Mouse (Mus musculus) CH12.LX (cell line): ENCODE data around the gene Hdhd3. TPM values are rescaled to one million over a fixed set of nuclear protein-coding genes. Genes with fewer than 3 reads are reported as not detected.

ENCODE experiments used
- DNase-seq: peaks from one replicate; pipeline ENCODE4 v3.0.0-alpha.2; 2013; ENCODE audit errors: extremely low read depth
- H3K27ac ChIP-seq: 2 replicates; pipeline ENCODE4 v1.5.1; 2012; ENCODE audit warnings: low read depth, mild to moderate bottlenecking, control low read depth, moderate library complexity; ENCODE audit not compliant: insufficient read depth
- H3K27me3 ChIP-seq: replicated peaks from 2 replicates; pipeline ENCODE3; 2012; ENCODE audit warnings: inconsistent platforms
- H3K36me3 ChIP-seq, 2 experiments: replicated peaks in 1 of 2; 2 replicates each; pipeline versions ENCODE3 to v1.6.1; 2012; ENCODE audit warnings: inconsistent platforms in 1 of 2, low read length in 1 of 2, mild to moderate bottlenecking in 1 of 2, mixed read lengths in 1 of 2, moderate library complexity in 1 of 2; ENCODE audit not compliant: control insufficient read depth in 1 of 2, insufficient read depth in 1 of 2
- H3K4me1 ChIP-seq, 2 experiments: 2 replicates each; pipeline ENCODE4 v1.6.1; 2012; ENCODE audit warnings: inconsistent platforms in 1 of 2, moderate library complexity in 1 of 2; ENCODE audit not compliant: insufficient read depth in 2 of 2, control insufficient read depth in 1 of 2
- H3K4me2 ChIP-seq: 2 replicates; pipeline ENCODE4 v1.6.1; 2012; ENCODE audit warnings: low read depth, mild to moderate bottlenecking, control low read depth; ENCODE audit not compliant: poor library complexity, insufficient read depth, severe bottlenecking
- H3K4me3 ChIP-seq, 3 experiments: fragments of 150-350 bp in 1 of 3; sonication (generic) in 1 of 3; replicated peaks in 1 of 3; 2 replicates each; pipeline versions ENCODE3 to v1.5.1; 2011 to 2012; ENCODE audit warnings: low read depth in 2 of 3, low read length in 2 of 3, mild to moderate bottlenecking in 2 of 3, moderate library complexity in 2 of 3, control low read depth in 1 of 3, improper control_type of control experiment in 1 of 3, inconsistent platforms in 1 of 3, mixed read lengths in 1 of 3; ENCODE audit not compliant: poor library complexity in 1 of 3
- H3K79me2 ChIP-seq: replicated peaks from 2 replicates; pipeline ENCODE4 v1.6.1; 2012; ENCODE audit warnings: mild to moderate bottlenecking, moderate library complexity; ENCODE audit not compliant: control insufficient read depth, poor library complexity, insufficient read depth, severe bottlenecking; ENCODE audit errors: extremely low read depth
- H3K9ac ChIP-seq: 2 replicates; pipeline ENCODE4 v1.6.1; 2012; ENCODE audit warnings: low read depth, mild to moderate bottlenecking, control low read depth, moderate library complexity; ENCODE audit not compliant: insufficient read depth
- H3K9me3 ChIP-seq: replicated peaks from 2 replicates; pipeline ENCODE3; 2012; ENCODE audit warnings: low read length, inconsistent platforms, mixed read lengths
- CHD2 ChIP-seq: IDR thresholded peaks from 2 replicates; pipeline ENCODE4 v1.6.1; 2011; ENCODE audit warnings: low read length, improper control_type of control experiment
- CTCF ChIP-seq, 2 experiments: IDR thresholded peaks in 1 of 2; conservative IDR thresholded peaks in 1 of 2; 2 replicates each; pipeline ENCODE4 v1.5.1; 2011 to 2012; ENCODE audit warnings: low read depth in 2 of 2, low read length in 2 of 2, improper control_type of control experiment in 1 of 2, inconsistent platforms in 1 of 2, mild to moderate bottlenecking in 1 of 2, moderate library complexity in 1 of 2
- ETS1 ChIP-seq: conservative IDR thresholded peaks from 2 replicates; pipeline ENCODE4 v1.6.1; 2012; ENCODE audit warnings: low read depth, mild to moderate bottlenecking, inconsistent platforms, low read length, improper control_type of control experiment, moderate library complexity
- GABPA ChIP-seq: IDR thresholded peaks from 2 replicates; pipeline ENCODE4 v1.6.1; 2012; ENCODE audit warnings: low read depth, low read length, improper control_type of control experiment, inconsistent platforms; ENCODE audit not compliant: insufficient replicate concordance
- IRF4 ChIP-seq: IDR thresholded peaks from 2 replicates; pipeline ENCODE4 v1.6.1; 2014; ENCODE audit warnings: low read depth, mild to moderate bottlenecking, inconsistent platforms, low read length, improper control_type of control experiment
- JUND ChIP-seq: conservative IDR thresholded peaks from 2 replicates; pipeline ENCODE4 v1.6.1; 2011; ENCODE audit warnings: low read depth, low read length, improper control_type of control experiment
- KAT2A ChIP-seq: IDR thresholded peaks from 2 replicates; pipeline ENCODE4 v1.6.1; 2012; ENCODE audit warnings: low read length, improper control_type of control experiment, inconsistent platforms; ENCODE audit not compliant: insufficient replicate concordance
- MAFK ChIP-seq: IDR thresholded peaks from 2 replicates; pipeline ENCODE4 v1.6.1; 2011; ENCODE audit warnings: low read length, improper control_type of control experiment; ENCODE audit not compliant: insufficient replicate concordance
- MAX ChIP-seq: IDR thresholded peaks from 2 replicates; pipeline ENCODE4 v1.6.1; 2011; ENCODE audit warnings: low read length, improper control_type of control experiment
- MAZ ChIP-seq: IDR thresholded peaks from 2 replicates; pipeline ENCODE4 v1.6.1; 2012; ENCODE audit warnings: low read depth, mild to moderate bottlenecking, inconsistent platforms, low read length, improper control_type of control experiment, moderate library complexity
- MYC ChIP-seq: IDR thresholded peaks from 2 replicates; pipeline ENCODE4 v1.6.1; 2011; ENCODE audit warnings: low read depth, mild to moderate bottlenecking, improper control_type of control experiment, low read length
- NRF1 ChIP-seq: IDR thresholded peaks from 2 replicates; pipeline ENCODE4 v1.6.1; 2014; ENCODE audit warnings: low read depth, mild to moderate bottlenecking, inconsistent platforms, low read length, improper control_type of control experiment, moderate library complexity
- RAD21 ChIP-seq: IDR thresholded peaks from 2 replicates; pipeline ENCODE4 v1.6.1; 2011; ENCODE audit warnings: low read depth, mild to moderate bottlenecking, low read length, improper control_type of control experiment, moderate library complexity
- RCOR1 ChIP-seq: conservative IDR thresholded peaks from 2 replicates; pipeline ENCODE4 v1.6.1; 2012; ENCODE audit warnings: low read depth, mild to moderate bottlenecking, inconsistent platforms, low read length, improper control_type of control experiment
- SMC3 ChIP-seq: IDR thresholded peaks from 2 replicates; pipeline ENCODE4 v1.6.1; 2011; ENCODE audit warnings: low read depth, low read length, improper control_type of control experiment
- TBP ChIP-seq: conservative IDR thresholded peaks from 2 replicates; pipeline ENCODE4 v1.6.1; 2011; ENCODE audit warnings: low read depth, low read length, improper control_type of control experiment
- UBTF ChIP-seq: IDR thresholded peaks from 2 replicates; pipeline ENCODE4 v1.6.1; 2012; ENCODE audit warnings: low read depth, mild to moderate bottlenecking, inconsistent platforms, low read length, improper control_type of control experiment, moderate library complexity
- USF1 ChIP-seq: IDR thresholded peaks from 2 replicates; pipeline ENCODE4 v1.6.1; 2014; ENCODE audit warnings: low read depth, mild to moderate bottlenecking, inconsistent platforms, low read length, improper control_type of control experiment
- ZMIZ1 ChIP-seq: IDR thresholded peaks from 2 replicates; pipeline ENCODE4 v1.6.1; 2012; ENCODE audit warnings: low read depth, mild to moderate bottlenecking, inconsistent platforms, low read length, improper control_type of control experiment
- dilution Hi-C: fragments of 300-500 bp; cut with MboI; formaldehyde crosslinking; loops from 2 replicates; pipeline ENCODE4 v1.14.3; 2020; ENCODE audit warnings: low sequenced_read_pairs; ENCODE audit not compliant: extremely low pct_unique_long_range_greater_than_20kb, extremely low pct_ligation_motif_present
- in situ Hi-C: fragments of 300-500 bp; cut with MboI; formaldehyde crosslinking; loops from 3 replicates; pipeline ENCODE4 v1.14.3; 2019; ENCODE audit warnings: low sequenced_read_pairs, low pct_ligation_motif_present, low pct_unique_long_range_greater_than_20kb, mixed read lengths
- polyA plus RNA-seq: library from polyadenylated mRNA; unstranded; fragments of >175 nt; gene quantifications from 2 replicates; pipeline ENCODE4 v1.2.1, GENCODE M21; 2012; ENCODE audit warnings: low read depth; ENCODE audit not compliant: insufficient read length
- total RNA-seq, 2 experiments: library from RNA; depleted of rRNA; stranded (reverse); fragments of 300-350 nt in 1 of 2; fragments of >200 nt in 1 of 2; gene quantifications; 2 replicates each; pipeline ENCODE4 v1.2.3; 2012 to 2014

Gene Hdhd3
- total and polyA plus RNA-seq, 3 experiments, result 4.5 to 4.7 (median 4.7) TPM

GRCm38 (mm10) chr4:62454995-62455394, 48.3 kb downstream of the Hdhd3 start:
- peak; percentile 51 for DNase-seq
- H3K4me3 ChIP-seq, result no peak overlapping the region
- no peak overlapping the region for H3K4me2 ChIP-seq
- in situ Hi-C loops, result loop anchor here (5.0 kb wide), 1 partner anchor 42 kb away; no protein-coding TSS in a partner anchor
- H3K36me3 ChIP-seq, result peaks cover 0 to 10% of the 10 kb centered on the region in 2 experiments
- H3K27me3 ChIP-seq, result no peaks in the 10 kb centered on the region
- no peak overlapping the region for H3K27ac ChIP-seq
- peaks cover 2 to 8% of the 10 kb centered on the region in 2 experiments for H3K4me1 ChIP-seq
- no peaks in the 10 kb centered on the region for H3K9me3 ChIP-seq
- dilution Hi-C loops, result no loop called here
- no peak for TF ChIP-seq KAT2A
- peak; percentile 58 to 72 for TF ChIP-seq CTCF (conservative IDR thresholded peaks at IDR 0.05 in 1 of 2, IDR thresholded peaks at IDR 0.05 in 1 of 2; ENCODE audit: low read depth in 2 of 2, low read length in 2 of 2)
- no peak for TF ChIP-seq ZMIZ1
- no peak for TF ChIP-seq MAZ
- peak; percentile 46 for TF ChIP-seq RAD21
- no peak for TF ChIP-seq TBP
- no peak for TF ChIP-seq UBTF
- no peak for TF ChIP-seq ETS1
- TF ChIP-seq MYC, result no peak
- TF ChIP-seq GABPA, result no peak
- no peak for TF ChIP-seq JUND
- no peak for TF ChIP-seq RCOR1
- no peak for TF ChIP-seq MAX
- no peak for TF ChIP-seq NRF1
- no peak for TF ChIP-seq USF1
- no peak for TF ChIP-seq CHD2
- TF ChIP-seq SMC3, result peak; percentile 79
- TF ChIP-seq MAFK, result no peak
- TF ChIP-seq IRF4, result no peak
- no peak overlapping the region for H3K9ac ChIP-seq
- no peaks in the 10 kb centered on the region for H3K79me2 ChIP-seq

Other genes starting within 250 kb of the Hdhd3 start
- gene Slc31a2, start 240.9 kb downstream of the Hdhd3 start, total RNA-seq (2012; rRNA removed), result 8.4 and 8.6 TPM in 2 replicates
- gene Slc31a2, start 240.9 kb downstream of the Hdhd3 start, total RNA-seq (2014; rRNA removed), result 6.9 and 7.2 TPM in 2 replicates
- 5.9 and 6.2 TPM in 2 replicates for gene Slc31a2, start 240.9 kb downstream of the Hdhd3 start, polyA plus RNA-seq
- 30.4 and 30.8 TPM in 2 replicates for gene Fkbp15, start 142.9 kb downstream of the Hdhd3 start, total RNA-seq (2012; rRNA removed)
- gene Fkbp15, start 142.9 kb downstream of the Hdhd3 start, total RNA-seq (2014; rRNA removed), result 24.0 and 25.9 TPM in 2 replicates
- 32.9 and 35.1 TPM in 2 replicates for gene Fkbp15, start 142.9 kb downstream of the Hdhd3 start, polyA plus RNA-seq
- gene Slc31a1, start 142.7 kb downstream of the Hdhd3 start, total RNA-seq (2012; rRNA removed), result 14.0 and 16.5 TPM in 2 replicates
- 18.1 and 19.7 TPM in 2 replicates for gene Slc31a1, start 142.7 kb downstream of the Hdhd3 start, total RNA-seq (2014; rRNA removed)
- gene Slc31a1, start 142.7 kb downstream of the Hdhd3 start, polyA plus RNA-seq, result 30.3 and 32.5 TPM in 2 replicates
- gene Cdc26, start 94.8 kb downstream of the Hdhd3 start, total RNA-seq (2012; rRNA removed), result 78.2 and 103 TPM in 2 replicates
- gene Cdc26, start 94.8 kb downstream of the Hdhd3 start, total RNA-seq (2014; rRNA removed), result 256 and 258 TPM in 2 replicates
- 105 and 125 TPM in 2 replicates for gene Cdc26, start 94.8 kb downstream of the Hdhd3 start, polyA plus RNA-seq
- gene Prpf4, start 94.7 kb downstream of the Hdhd3 start, total RNA-seq (2012; rRNA removed), result 18.1 and 22.5 TPM in 2 replicates
- gene Prpf4, start 94.7 kb downstream of the Hdhd3 start, total RNA-seq (2014; rRNA removed), result 33.5 and 33.9 TPM in 2 replicates
- 31.6 and 33.7 TPM in 2 replicates for gene Prpf4, start 94.7 kb downstream of the Hdhd3 start, polyA plus RNA-seq
- gene Rnf183, start 68.2 kb downstream of the Hdhd3 start, total RNA-seq (2012; rRNA removed), result 3.5 and 4.1 TPM in 2 replicates
- gene Rnf183, start 68.2 kb downstream of the Hdhd3 start, total RNA-seq (2014; rRNA removed), result 3.6 and 4.4 TPM in 2 replicates
- 3.8 and 4.0 TPM in 2 replicates for gene Rnf183, start 68.2 kb downstream of the Hdhd3 start, polyA plus RNA-seq
- 4.4 and 5.0 TPM in 2 replicates for gene Wdr31, start 32.6 kb downstream of the Hdhd3 start, total RNA-seq (2012; rRNA removed)
- gene Wdr31, start 32.6 kb downstream of the Hdhd3 start, total RNA-seq (2014; rRNA removed), result 3.0 and 3.4 TPM in 2 replicates
- 3.8 and 4.7 TPM in 2 replicates for gene Wdr31, start 32.6 kb downstream of the Hdhd3 start, polyA plus RNA-seq
- 1.1 and 1.2 TPM in 2 replicates for gene Bspry, start 23.4 kb downstream of the Hdhd3 start, total RNA-seq (2012; rRNA removed)
- 0.86 and 0.95 TPM in 2 replicates for gene Bspry, start 23.4 kb downstream of the Hdhd3 start, total RNA-seq (2014; rRNA removed)
- gene Bspry, start 23.4 kb downstream of the Hdhd3 start, polyA plus RNA-seq, result 0.53 and 1.2 TPM in 2 replicates
- gene Alad, start 16.5 kb upstream of the Hdhd3 start, total RNA-seq (2012; rRNA removed), result 79.0 and 84.2 TPM in 2 replicates
- gene Alad, start 16.5 kb upstream of the Hdhd3 start, total RNA-seq (2014; rRNA removed), result 33.3 and 35.1 TPM in 2 replicates
- 71.5 and 78.2 TPM in 2 replicates for gene Alad, start 16.5 kb upstream of the Hdhd3 start, polyA plus RNA-seq
- 32.1 and 43.7 TPM in 2 replicates for gene Pole3, start 21.6 kb upstream of the Hdhd3 start, total RNA-seq (2012; rRNA removed)
- 69.8 and 74.6 TPM in 2 replicates for gene Pole3, start 21.6 kb upstream of the Hdhd3 start, total RNA-seq (2014; rRNA removed)
- 87.5 and 98.9 TPM in 2 replicates for gene Pole3, start 21.6 kb upstream of the Hdhd3 start, polyA plus RNA-seq
- 0.21 and 0.30 TPM in 2 replicates for gene 4933430I17Rik, start 21.9 kb upstream of the Hdhd3 start, total RNA-seq (2012; rRNA removed)
- 0.34 and 0.52 TPM in 2 replicates for gene 4933430I17Rik, start 21.9 kb upstream of the Hdhd3 start, total RNA-seq (2014; rRNA removed)
- 1.8 and 1.9 TPM in 2 replicates for gene 4933430I17Rik, start 21.9 kb upstream of the Hdhd3 start, polyA plus RNA-seq
- gene Rgs3, start 56.4 kb upstream of the Hdhd3 start, total RNA-seq (2012; rRNA removed), result 2.0 and 3.3 TPM in 2 replicates
- 3.4 and 3.5 TPM in 2 replicates for gene Rgs3, start 56.4 kb upstream of the Hdhd3 start, total RNA-seq (2014; rRNA removed)
- gene Rgs3, start 56.4 kb upstream of the Hdhd3 start, polyA plus RNA-seq, result 5.1 and 6.0 TPM in 2 replicates